Mouse (Mus musculus) midbrain, embryonic 11.5 days (tissue): ENCODE measurements around the gene Egflam. TPM values are rescaled to one million over a fixed set of nuclear protein-coding genes. Genes with fewer than 3 reads are reported as not detected.

Experiments
- ATAC-seq: fragments of 200-750 bp; cut with Nextera tagmentation; 2 replicates; pipeline ENCODE4 v1.8.0; 2017; ENCODE audit warnings: moderate TSS enrichment, moderate library complexity; ENCODE audit not compliant: low FRiP score
- DNase-seq: peaks from one replicate; pipeline ENCODE4 v3.0.0; 2015; ENCODE audit warnings: low spot score; ENCODE audit errors: missing footprints
- H3K27ac ChIP-seq: fragments of 300-500 bp; sonication (generic); 2 replicates; pipeline ENCODE4 v1.5.1; 2014; ENCODE audit warnings: low read depth, low read length
- H3K27me3 ChIP-seq: fragments of 300-500 bp; sonication (generic); 2 replicates; pipeline ENCODE4 v1.6.1; 2014; ENCODE audit warnings: mild to moderate bottlenecking, low read length, moderate library complexity, mixed read lengths; ENCODE audit not compliant: control insufficient read depth, insufficient read depth
- H3K36me3 ChIP-seq: fragments of 300-500 bp; sonication (generic); 2 replicates; pipeline ENCODE4 v1.6.1; 2014; ENCODE audit warnings: mild to moderate bottlenecking, low read length, moderate library complexity, mixed read lengths; ENCODE audit not compliant: control insufficient read depth, insufficient read depth
- H3K4me1 ChIP-seq: fragments of 300-500 bp; sonication (generic); 2 replicates; pipeline ENCODE4 v1.6.1; 2014; ENCODE audit warnings: low read length; ENCODE audit not compliant: control insufficient read depth, insufficient read depth
- H3K4me2 ChIP-seq: fragments of 300-500 bp; sonication (generic); 2 replicates; pipeline ENCODE4 v1.6.1; 2014; ENCODE audit warnings: mild to moderate bottlenecking, moderate library complexity
- H3K4me3 ChIP-seq: fragments of 300-500 bp; sonication (generic); 2 replicates; pipeline ENCODE4 v1.5.1; 2014; ENCODE audit warnings: low read depth, low read length
- H3K9ac ChIP-seq: fragments of 300-500 bp; sonication (generic); 2 replicates; pipeline ENCODE4 v1.6.1; 2014; ENCODE audit warnings: low read length
- H3K9me3 ChIP-seq: fragments of 300-500 bp; sonication (generic); 2 replicates; pipeline ENCODE4 v1.6.1; 2016; ENCODE audit warnings: low read length; ENCODE audit not compliant: control insufficient read depth
- WGBS: fragments of 180-500 bp; shearing (Covaris S2); extraction: QIAGEN DNeasy Blood & Tissue Kit; methylation state at CpG from one replicate; pipeline ENCODE4 v1.1.7; 2014; 5-methylcytosine and 5-hydroxymethylcytosine counted together
- polyA plus RNA-seq: library from polyadenylated mRNA; unstranded; fragments of >200 nt; fragmentation: Nextera tagmentation; extraction: Ambion mirVana; gene quantifications from 2 replicates; pipeline ENCODE4 v1.2.1, GENCODE M21; 2014

The Egflam gene
- polyA plus RNA-seq, 1 experiment from 2014 or later, result 10.3 TPM

DNA sequence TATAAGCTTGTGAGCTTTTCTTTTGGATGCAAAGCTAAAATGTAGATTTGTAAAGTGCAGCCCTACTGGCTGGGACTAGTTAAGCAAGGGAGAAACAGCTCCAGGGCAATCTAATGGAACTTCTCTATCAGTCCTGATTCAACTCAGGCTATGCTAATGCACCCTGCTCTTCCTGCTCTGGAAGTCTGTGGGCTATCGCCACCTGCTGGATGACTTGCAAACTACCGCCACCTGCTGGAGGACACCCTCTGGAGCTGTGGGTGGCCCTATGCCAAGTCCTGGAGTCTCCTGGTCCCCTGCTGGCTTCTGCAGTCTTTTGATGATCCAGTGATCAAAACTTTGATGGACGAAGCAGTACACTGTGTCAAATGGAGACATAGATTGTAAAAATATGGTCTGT, 134.4 kb downstream of the Egflam start:
- Histone ChIP-seq H3K9ac (no peak overlapping the region), H3K4me2 (no peak overlapping the region), H3K36me3 (no peaks in the 10 kb centered on the region), H3K27me3 (no peaks in the 10 kb centered on the region), H3K9me3 (no peaks in the 10 kb centered on the region), H3K4me1 (no peaks in the 10 kb centered on the region), H3K4me3 (no peak overlapping the region), H3K27ac (no peak overlapping the region)
- WGBS, result 17% methylated on average over 3 of the region's 3 CpGs
- DNase-seq, result peak; percentile 93
- ATAC-seq, result peak; percentile 78

DNA sequence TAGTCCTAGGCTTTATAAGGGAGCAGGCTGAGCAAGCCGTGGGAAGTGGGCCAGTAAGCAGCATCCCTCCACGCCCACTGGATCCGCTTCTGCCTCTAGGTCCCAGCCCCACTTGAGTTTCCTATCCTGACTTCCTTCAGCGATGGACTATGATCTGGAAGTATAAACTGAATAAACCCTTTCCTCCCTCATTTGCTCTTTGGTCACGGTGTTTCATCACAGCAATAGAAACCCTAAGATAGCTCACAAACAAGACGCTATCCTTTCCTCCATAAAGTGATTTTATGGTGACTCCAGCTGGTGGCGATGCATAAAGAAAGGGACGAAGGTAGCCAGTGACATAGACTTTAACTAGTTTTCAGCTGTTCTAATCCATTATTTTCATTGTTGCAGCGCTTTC, 134.9 kb downstream of the Egflam start:
- H3K4me2 ChIP-seq, result no peak overlapping the region
- no peaks in the 10 kb centered on the region for H3K4me1 ChIP-seq
- H3K9me3 ChIP-seq, result no peaks in the 10 kb centered on the region
- H3K36me3 ChIP-seq, result no peaks in the 10 kb centered on the region
- peak; percentile 56 for DNase-seq
- no peak overlapping the region for H3K4me3 ChIP-seq
- 91% methylated on average over 9 of the region's 9 CpGs for WGBS
- no peaks in the 10 kb centered on the region for H3K27me3 ChIP-seq
- H3K9ac ChIP-seq, result no peak overlapping the region
- ATAC-seq, result no peak
- no peak overlapping the region for H3K27ac ChIP-seq

DNA sequence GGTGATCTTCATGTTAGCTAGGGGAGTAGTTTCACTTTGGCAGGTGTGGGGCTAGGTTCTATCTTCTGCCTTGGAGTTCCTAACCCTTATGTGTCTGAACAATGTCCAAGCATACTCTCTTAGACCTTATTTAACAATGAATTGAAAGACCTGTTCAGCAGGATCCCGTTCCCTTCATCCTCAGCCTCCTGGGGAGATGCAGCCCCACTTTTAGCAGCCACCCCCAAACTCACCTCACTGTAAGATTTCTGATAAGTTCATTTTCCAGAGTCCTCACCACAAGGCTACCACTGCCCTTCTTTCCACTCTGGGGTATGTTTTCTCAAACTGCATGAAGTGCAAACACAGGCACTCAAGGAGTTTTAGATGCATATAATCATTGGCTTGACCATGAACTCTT, 136.8 kb downstream of the Egflam start:
- H3K4me2 ChIP-seq, result no peak overlapping the region
- 92% methylated on average over 1 of the region's 1 CpGs for WGBS
- no peaks in the 10 kb centered on the region for H3K27me3 ChIP-seq
- H3K4me1 ChIP-seq, result no peaks in the 10 kb centered on the region
- no peak overlapping the region for H3K27ac ChIP-seq
- no peaks in the 10 kb centered on the region for H3K36me3 ChIP-seq
- H3K9ac ChIP-seq, result no peak overlapping the region
- ATAC-seq, result no peak
- no peak for DNase-seq
- H3K9me3 ChIP-seq, result no peaks in the 10 kb centered on the region
- H3K4me3 ChIP-seq, result no peak overlapping the region

DNA sequence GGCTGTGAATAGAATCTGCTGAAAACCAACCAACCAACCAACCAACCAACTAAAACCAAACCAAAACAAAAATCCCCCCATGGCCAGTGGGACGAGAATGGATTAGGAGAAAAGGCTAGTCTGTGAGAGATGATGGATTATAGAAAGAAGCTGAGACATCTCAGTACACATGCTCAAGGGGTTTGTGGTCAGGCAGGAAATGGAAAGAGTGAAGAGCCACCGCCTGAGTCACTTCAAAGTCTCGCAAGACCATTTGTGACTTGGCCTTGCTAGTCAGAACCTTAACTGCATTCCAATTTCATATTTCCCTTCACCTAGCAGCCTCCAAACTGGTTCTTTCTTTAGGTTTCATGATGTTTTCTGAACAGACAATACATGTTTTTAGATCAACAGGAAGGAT, 141.6 kb downstream of the Egflam start:
- H3K4me2 ChIP-seq, result no peak overlapping the region
- WGBS, result 86% methylated on average over 3 of the region's 3 CpGs
- no peaks in the 10 kb centered on the region for H3K9me3 ChIP-seq
- H3K4me3 ChIP-seq, result no peak overlapping the region
- no peak overlapping the region for H3K27ac ChIP-seq
- ATAC-seq (no peak), DNase-seq (peak; percentile 33)
- no peaks in the 10 kb centered on the region for H3K36me3 ChIP-seq
- H3K9ac ChIP-seq, result no peak overlapping the region
- H3K27me3 ChIP-seq, result no peaks in the 10 kb centered on the region
- H3K4me1 ChIP-seq, result no peaks in the 10 kb centered on the region

DNA sequence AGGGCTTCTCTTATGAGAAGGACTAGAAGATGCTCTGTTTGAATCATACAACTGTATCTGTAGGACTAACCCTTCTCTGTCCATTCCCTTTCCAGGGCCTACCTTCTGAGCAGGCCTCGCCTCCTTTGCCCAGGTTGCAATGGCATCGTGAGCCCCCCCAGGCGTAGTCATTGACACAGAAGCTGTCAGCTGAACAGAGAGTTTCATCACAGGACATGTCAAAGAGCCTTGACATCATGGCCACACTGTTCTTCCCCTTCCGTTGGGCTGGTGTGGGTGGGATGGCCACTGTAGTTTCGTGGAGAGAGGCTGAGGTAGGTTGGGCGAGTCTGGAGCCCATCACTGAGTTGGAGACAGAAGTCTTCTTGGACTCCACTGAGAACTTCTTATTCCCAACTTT, 144.9 kb downstream of the Egflam start:
- Histone ChIP-seq H3K9ac (no peak overlapping the region), H3K9me3 (0 out of 2 replicates have a peak, but pooled peaks cover 2% of the 10 kb centered on the region), H3K36me3 (no peaks in the 10 kb centered on the region), H3K4me3 (no peak overlapping the region), H3K4me1 (no peaks in the 10 kb centered on the region), H3K27ac (no peak overlapping the region), H3K4me2 (no peak overlapping the region), H3K27me3 (no peaks in the 10 kb centered on the region)
- DNase-seq (no peak), ATAC-seq (no peak)
- 94% methylated on average over 6 of the region's 6 CpGs for WGBS

DNA sequence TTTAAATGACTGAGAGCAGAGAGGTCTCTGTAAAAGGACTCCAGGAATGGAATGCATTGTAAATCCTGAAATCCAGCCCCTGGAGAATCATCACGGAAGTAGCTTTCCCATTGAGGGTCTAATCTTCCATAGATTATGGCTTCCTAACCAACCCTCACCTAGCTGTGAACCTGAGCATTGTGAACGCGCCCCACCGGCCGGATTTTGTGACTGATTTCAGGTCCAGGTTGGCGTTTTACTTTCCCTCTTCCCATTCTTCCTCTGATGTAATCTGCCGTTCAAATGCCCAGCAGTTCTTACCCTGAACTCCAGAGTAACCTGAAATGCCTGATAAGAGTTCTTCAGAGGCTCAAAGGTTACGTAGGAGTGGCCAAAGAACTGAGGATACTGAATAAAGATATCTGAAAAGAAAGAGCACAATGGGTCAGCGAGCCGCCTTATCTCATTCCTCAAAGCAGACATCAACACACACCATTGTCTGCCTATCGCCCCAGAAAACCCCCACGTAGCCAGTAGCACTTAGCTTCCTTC, 146.0 kb downstream of the Egflam start:
- ATAC-seq (no peak), DNase-seq (no peak)
- Histone ChIP-seq H3K4me2 (no peak overlapping the region), H3K4me3 (no peak overlapping the region), H3K9me3 (0 out of 2 replicates have a peak, but pooled peaks cover 2% of the 10 kb centered on the region), H3K36me3 (no peaks in the 10 kb centered on the region), H3K9ac (no peak overlapping the region), H3K27ac (no peak overlapping the region), H3K27me3 (no peaks in the 10 kb centered on the region), H3K4me1 (no peaks in the 10 kb centered on the region)
- 79% methylated on average over 12 of the region's 12 CpGs for WGBS

DNA sequence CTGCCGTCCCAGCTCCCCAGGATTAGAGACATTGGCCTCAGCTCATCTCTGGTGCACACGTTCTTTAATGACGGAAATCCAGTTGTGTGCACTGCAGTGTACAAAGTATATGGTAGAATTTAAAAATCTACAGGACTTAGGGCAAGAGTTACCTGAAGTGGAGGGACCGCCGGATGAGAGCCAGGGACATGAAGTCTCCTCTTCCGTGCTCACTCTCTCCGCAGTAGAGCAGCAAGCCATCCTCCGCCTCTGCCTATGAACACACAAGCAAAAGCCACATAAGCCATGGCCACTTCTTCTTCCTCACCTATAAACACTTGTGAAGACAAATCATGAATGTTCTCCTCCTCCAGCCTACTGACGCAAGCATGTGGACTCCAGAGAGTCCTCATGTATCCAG, 147.2 kb downstream of the Egflam start:
- H3K36me3 ChIP-seq, result no peaks in the 10 kb centered on the region
- H3K9ac ChIP-seq, result no peak overlapping the region
- no peak overlapping the region for H3K4me3 ChIP-seq
- 93% methylated on average over 9 of the region's 9 CpGs for WGBS
- no peaks in the 10 kb centered on the region for H3K27me3 ChIP-seq
- H3K9me3 ChIP-seq, result 0 out of 2 replicates have a peak, but pooled peaks cover 2% of the 10 kb centered on the region
- no peak for ATAC-seq
- H3K4me2 ChIP-seq, result no peak overlapping the region
- H3K4me1 ChIP-seq, result no peaks in the 10 kb centered on the region
- DNase-seq, result no peak
- no peak overlapping the region for H3K27ac ChIP-seq

DNA sequence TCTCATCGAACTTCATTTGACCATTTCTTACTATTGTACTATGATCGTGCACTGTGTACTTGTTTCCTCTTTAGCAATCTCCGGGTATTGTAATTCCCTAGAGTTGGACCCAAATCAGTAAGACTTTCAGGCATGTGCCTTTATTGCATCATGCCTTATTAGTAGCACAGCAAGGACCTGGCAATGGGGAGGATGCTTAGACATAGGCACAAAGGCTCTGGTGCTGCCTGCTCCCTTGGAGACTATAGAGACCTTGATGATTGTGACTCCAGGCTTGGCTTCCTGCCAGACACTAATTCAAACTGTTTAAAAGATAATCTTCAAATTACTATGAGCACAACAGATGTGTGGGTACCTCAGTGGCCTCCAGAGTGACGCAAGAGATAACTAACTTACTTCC, 149.0 kb downstream of the Egflam start:
- Histone ChIP-seq H3K27me3 (no peaks in the 10 kb centered on the region), H3K4me2 (no peak overlapping the region), H3K4me1 (no peaks in the 10 kb centered on the region), H3K4me3 (no peak overlapping the region), H3K9ac (no peak overlapping the region), H3K9me3 (0 out of 2 replicates have a peak, but pooled peaks cover 2% of the 10 kb centered on the region), H3K27ac (no peak overlapping the region), H3K36me3 (no peaks in the 10 kb centered on the region)
- 93% methylated on average over 4 of the region's 4 CpGs for WGBS
- no peak for ATAC-seq
- DNase-seq, result no peak

DNA sequence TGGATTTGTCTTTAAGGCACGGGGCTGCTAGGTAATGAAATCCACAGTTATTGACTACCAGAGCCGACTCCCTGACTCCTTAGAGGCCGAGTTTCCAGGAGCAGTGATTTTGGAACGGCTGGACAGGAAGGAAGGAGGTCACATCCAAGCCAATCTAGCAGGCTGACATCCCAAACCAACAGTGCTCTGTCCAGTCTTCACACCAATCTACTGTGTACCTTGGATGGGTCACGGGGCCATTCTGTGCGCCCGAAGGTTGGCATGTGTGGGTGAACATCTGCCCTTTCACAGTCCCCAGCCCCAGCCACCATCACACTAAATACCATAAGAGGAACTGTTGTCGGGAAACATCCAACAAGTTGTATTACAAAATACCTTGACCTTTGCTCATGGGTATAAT, 150.9 kb downstream of the Egflam start:
- no peaks in the 10 kb centered on the region for H3K36me3 ChIP-seq
- 0 out of 2 replicates have a peak, but pooled peaks cover 2% of the 10 kb centered on the region for H3K9me3 ChIP-seq
- ATAC-seq (no peak), DNase-seq (no peak)
- no peaks in the 10 kb centered on the region for H3K27me3 ChIP-seq
- no peak overlapping the region for H3K4me2 ChIP-seq
- 87% methylated on average over 8 of the region's 8 CpGs for WGBS
- H3K27ac ChIP-seq, result no peak overlapping the region
- no peaks in the 10 kb centered on the region for H3K4me1 ChIP-seq
- no peak overlapping the region for H3K4me3 ChIP-seq
- no peak overlapping the region for H3K9ac ChIP-seq
